Mouse (Mus musculus) cerebellum, postnatal 25 days (tissue): Measurements from ENCODE around the gene Veph1.

Experiments
- DNase-seq, 2 experiments: peaks; one replicate each; pipeline ENCODE4 v3.0.0; 2021; ENCODE audit warnings: mixed read lengths in 2 of 2

Veph1 gene

DNA sequence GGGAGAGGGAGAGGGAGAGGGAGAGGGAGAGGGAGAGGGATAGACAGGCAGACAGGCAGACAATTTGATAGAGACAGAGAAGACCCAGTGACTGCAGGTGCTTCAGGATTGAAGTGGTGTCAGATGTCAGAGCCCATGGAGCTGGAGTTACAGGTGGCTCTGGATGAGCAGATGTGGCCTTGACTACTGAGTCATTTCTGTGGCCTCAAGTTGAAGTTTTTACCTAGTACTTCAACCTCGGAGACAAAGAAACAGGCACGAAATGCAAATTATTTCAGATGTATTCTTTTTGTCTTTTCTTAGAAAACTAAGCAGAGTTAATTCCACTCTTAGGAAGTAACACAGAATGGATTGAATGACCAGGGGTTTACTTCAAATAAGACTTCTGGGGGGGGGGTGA is 195.6 kb downstream of the Veph1 start:
- no peak for DNase-seq

DNA sequence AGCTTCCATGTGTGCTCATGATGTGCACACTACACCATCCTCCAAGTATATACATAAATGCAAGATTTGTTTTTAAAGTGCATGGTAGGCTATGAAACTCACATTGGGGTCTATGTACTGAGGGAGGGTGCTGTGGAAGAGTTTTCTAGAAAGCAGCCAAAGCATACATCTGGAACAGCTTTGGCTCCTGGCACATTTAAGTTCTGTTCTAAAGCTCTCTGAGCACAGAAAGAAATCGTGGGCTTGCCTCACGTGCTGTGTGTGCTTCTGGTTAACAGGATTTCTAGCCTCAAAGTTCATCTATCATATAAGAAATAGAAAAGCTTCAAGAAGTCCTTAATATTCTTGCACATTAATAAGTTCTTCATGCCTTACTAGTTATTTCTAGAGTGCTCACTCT is 204.9 kb downstream of the Veph1 start:
- DNase-seq: no peak

DNA sequence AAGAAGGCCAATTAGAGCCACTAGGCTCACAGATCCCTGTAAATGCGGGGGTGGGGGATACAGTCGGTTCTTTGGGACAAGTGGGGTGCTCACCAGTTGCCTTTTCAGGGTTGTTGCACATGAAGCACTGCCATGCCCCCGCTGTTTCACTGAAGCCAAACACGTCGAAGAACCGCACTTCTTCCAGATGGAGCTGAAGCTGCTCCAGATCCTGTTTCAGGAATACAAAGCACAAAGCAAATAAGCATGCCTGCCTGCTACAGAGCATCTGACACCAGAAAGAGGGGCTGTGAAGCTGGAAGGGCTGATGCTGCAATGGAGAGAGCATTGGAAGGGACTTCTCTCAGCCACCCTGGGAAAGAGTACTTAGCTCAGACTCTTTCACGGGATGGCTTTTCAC is 209.0 kb downstream of the Veph1 start:
- no peak for DNase-seq

DNA sequence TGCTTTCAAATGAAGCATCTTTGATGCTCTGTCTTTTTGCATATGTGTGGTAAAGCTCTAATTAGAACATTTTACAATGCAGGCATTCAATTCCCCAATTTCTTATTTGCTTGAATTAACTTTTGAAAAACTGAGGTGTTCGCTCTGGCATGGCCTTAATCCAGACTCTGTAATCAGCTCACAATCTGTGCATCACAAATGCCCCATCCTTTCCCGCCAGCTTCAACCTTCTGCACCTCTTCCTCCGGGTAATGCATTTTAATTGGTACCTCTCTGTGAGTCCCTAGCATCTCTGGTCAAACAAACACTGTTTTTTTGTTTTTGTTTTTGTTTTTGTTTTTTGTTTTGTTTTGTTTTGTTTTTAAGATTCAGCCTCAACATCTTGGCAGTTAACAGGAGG is 212.8 kb downstream of the Veph1 start:
- no peak for DNase-seq

DNA sequence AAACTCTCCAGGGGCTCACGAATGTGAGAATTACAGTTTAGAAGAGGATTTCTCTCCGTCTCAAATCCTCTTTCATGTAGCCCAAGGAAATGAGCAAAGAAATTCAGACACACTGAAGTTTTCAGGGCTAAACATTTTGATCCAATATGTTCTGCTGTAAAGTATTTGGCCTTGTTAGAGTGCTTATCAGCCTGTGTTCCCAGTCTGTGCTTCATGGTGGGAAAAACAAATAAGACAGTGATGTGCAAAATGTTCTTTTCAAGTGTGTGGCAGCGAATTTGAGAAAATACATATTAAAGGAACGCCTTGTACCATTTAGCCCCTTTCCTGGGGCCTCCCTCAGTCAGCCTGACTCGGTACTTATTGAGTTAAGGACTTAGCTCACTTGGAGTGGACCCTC is 213.2 kb downstream of the Veph1 start:
- DNase-seq: no peak

DNA sequence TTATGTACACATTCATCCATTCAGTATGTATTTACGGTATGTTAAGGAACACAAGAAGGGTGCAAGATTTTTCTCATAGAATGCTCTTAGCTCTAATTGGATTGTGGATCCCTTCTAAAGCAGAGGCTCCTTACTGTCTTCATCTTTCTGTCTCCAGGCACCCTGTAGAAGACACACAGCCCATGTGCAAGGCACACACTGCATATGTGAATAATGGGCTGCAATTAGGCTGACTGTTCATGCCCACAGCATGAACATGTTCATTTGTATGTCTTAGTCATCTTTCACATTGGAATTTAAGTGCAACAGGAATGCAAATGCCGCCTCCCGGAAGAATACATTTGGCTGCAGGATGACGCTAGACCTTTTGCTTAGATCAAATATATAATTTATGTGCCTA is 213.7 kb downstream of the Veph1 start:
- no peak for DNase-seq

DNA sequence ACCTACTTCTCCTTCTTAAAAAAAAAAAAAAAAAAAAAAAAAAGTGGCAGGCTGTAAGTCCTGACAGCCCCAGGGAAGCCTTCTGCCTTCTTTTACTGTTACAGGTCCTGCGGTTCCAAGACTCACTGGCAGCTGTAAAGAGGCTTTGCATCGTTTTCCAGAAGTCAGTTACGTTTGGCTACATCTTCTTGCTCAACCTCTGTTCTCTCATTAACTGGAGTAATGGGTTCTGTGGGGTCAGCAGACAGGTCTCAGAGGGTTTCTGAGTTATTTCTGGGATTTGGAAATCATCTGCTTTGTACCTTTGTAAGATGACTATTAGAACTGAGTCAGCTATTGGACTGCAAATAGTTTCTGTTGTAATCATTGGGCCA is 215.3 kb downstream of the Veph1 start:
- no peak for DNase-seq

DNA sequence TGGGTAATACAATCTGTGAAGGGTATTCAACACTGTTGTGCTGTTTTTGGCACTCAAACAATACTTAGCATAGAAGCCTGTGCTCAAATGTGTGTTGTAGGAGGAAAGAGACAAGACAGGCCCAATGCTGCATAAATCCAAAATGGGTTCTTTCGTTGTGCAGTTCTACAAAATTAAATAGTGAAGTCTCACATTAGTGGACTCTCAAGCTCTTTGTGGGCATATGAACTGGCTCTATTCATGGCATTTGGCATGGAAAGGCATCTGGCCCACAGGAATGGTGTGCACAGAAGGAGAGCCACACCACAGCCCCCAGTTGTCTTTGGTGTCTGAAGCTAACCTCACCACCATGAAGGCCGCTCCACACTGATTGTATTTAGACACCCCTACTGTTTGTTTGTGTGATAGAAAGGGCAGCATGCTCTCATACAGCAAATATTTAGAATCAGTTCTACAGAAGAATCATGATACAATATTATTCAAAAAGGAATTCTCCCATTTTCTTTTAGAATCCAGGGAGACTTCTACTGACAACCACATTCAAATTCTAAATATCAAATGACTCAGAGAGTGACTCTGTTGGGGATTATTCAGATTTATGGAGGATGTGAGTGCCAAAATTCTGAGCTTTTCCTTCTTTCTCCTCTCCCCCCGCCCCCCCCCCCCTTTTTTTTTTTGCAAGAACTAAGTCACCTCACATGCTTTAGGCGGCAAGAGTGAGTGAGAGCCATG is 215.8 kb downstream of the Veph1 start:
- DNase-seq: no peak

DNA sequence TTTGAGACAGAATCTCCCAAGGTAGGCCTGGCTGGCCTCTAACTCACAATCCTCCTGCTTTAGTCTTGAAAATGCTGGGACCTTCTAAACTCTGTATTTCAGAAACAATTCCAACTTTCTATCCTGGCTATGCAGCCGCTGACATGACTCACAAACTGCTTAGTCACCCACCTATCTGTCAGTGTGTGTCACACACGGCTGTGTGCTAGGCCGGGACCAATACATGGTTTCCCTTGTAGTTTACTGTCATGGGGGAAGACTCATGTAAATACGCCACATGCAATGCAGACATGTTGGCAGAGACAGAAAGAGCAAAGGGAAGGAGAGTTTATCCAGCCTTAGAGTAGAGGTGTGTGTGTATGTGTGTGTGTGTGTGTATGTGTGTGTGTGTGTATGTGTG is 216.8 kb downstream of the Veph1 start:
- DNase-seq: no peak

DNA sequence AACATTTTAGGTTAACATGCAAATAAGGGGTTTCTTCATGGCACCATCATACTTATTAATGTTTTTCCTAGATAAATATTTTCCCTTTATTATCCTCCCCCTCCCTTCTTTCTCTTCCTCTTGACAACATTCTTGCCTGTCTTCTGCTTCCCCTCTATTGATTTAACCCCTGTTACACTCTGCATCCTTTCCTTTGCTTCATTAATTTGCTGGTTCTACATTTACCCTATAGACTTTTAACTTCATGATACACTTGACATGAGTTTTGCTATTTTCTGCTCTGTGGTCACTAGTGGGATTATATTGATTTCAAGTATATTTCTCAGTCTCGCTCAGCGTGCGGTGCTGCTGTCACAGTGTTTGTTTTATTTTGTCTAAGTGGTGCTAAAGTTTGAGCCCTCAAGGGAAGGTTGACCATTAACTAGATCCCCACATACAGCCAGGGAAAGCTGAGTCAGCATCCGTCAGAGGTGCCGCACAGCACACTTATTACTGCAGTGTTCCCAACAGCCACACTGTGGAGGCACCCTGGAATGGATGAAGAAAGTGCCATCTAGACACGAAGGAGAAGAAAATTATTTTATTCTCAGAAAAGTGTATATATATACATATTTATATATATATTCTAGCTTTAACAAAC is 217.6 kb downstream of the Veph1 start:
- no peak for DNase-seq

DNA sequence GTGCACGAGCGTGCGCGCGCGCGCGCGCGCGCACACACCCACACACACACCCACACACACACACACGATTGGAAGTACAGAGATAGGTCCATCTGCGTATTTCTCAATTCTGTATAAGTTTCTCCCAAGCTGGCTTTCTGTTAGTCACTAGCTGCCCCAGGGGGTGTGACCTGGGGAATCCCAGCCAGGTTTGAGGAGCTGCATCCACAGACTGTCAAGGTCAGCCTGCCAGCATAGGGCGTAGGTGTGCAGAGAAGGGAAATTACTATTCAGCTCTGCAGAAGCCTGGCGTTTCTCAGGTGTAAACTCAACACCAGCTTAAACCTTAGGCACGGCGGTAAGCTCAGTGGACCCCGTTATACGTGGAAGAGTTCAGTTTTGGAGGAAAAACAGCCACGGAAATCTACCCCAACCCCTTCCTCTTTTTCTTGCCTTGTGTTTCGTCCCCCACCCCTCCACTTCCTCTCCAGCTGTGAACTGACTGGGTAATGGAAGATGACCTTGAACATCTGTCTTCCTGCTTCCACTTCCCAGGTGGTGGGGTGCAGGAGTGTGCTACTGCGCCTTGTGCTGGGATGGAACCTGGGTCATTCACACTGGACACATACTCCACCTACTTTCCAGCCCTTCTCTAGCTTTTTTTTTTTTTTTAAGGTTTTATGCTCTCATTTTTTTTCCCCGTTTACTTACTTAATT is 218.5 kb downstream of the Veph1 start:
- peak; percentile 26 to 66 for DNase-seq

DNA sequence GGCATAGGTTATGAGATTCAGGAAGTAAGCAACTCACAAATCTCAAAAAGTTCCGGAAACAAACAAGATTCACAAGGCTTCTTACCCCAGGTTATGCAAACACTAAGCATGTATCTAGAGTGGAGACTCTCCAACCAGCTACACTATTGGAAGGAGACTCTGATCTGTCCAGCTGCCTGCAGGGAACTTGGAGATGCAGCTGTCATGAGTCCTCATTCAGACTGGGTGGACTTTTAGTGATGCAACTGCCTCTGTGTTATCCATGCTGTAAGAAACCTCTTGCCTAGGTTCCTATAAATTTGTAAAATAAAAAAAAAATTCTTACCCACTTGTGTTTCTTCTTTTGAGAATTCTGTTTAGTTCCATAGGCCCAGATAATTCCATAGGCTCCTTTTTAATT is 226.4 kb downstream of the Veph1 start:
- DNase-seq: no peak

DNA sequence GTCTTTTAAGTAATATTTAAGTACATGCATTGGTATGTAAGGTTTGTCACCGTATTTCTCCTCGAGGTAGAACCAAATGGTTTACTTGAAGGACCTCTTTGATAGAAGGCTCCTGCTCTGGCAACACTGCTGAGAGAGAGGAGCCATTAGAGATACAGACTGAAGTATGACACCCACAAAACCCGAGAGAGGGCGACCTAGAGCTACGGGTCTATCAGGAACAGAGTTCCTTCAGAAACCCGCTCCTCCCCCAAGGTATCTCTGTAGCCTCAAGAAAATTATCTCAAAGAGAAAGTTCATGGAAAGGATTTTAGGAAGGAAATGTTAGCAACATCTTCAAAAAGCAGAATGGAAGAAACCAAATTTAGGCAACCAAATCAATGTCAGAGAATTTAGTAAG is 232.8 kb downstream of the Veph1 start:
- no peak for DNase-seq

DNA sequence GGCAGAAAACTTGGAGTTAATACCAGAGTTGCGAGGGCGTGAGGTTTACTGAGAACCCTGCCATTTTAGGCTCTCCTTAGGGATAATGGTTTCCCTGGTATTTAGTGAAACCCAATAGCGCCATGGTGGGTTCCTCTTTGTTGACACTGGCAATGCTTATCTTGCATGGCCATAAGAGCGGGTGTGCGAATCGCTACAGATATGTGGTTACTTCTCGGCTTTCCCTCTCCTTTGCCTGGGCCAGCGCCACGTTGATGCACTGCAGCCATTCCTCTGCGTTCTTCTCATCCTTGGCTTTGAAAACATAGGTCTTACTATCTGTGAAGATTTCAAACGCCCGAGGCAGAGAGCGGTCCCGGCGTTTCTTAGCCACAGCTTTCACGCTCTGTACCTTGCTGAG is 239.7 kb downstream of the Veph1 start:
- no peak for DNase-seq

DNA sequence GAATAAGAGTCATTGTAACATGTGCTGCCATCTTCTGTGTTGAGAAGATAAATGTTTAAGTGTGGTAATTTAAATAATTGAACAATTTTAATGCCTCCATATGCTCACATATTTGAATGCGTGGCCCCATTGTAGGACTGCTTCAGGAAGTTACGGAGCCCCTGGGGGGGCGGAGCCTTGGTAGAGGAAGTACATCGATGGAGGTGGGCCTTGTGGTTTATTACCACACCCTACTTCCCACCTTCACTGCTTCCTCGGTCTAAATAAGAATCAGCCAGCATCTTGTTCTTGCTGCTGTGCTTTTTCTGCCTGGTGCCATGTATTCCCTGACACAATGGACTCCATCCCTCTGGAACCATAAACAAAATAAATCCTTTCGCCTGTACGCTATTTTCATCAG is 241.0 kb downstream of the Veph1 start:
- DNase-seq: no peak

DNA sequence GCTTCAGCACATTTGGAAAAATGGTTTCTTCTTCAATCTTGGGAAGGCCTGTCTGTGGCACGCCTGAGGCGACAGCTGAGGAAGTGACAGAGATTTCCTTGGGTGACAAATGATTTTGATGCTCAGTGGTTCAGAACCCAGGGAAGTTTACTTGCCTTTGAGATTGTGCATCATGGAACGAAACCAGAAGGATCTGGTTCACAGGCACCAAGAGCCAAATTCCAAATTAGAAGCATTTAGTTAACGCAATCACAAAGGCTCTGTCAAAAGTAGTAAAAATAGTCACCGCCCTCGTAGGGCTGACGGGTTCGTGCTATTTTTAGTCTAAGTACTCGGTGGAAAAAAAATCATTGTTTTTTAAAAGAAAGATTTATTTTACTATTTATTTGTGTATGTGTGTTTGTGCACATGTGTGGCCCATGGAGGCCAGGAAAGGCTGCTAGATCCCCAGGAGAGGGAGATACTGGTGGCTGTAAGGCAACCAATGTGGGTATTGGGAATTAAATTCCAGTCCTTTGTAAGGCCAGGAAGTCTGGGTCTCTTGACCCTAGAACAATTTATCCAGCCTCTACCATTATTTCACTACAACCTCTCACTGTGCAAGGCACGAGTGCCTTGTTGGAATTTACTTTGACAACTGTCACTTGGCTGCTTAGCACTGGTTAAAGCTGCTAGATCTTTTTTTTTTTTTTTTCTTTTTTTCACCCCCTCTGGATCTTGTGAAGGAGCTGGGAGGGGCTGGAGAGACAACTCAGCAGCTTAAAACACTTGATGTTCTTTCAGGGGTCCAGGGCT is 246.3 kb downstream of the Veph1 start:
- DNase-seq: no peak

DNA sequence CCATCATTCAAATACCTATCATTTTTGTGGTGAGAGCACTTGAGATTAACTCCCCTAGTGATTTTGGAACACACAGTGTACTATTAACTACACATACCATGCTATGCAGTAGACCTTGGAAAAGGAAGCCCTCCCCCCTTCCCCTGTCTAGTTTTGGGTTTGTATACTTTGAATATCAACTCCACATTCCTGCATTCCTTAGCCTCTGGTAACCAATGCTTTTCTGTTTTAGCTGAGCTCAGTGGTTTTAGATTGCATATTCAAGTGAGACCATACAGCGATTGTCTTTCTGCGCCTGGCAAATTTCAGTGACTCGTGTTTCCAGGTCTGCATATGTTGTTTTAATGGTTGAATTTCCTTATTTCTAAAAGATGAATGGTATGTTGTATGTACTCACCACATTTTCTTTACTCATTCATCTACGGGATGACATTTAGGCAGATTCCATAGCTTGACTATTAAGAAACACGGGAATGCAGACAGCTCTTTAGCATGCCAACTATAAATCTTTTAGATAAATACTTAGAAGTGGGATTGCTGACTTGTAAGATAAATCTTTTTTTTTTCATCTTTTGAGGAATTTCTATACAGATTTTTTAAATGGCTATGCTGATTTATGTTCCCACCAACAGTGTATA is 255.7 kb downstream of the Veph1 start:
- DNase-seq: no peak

DNA sequence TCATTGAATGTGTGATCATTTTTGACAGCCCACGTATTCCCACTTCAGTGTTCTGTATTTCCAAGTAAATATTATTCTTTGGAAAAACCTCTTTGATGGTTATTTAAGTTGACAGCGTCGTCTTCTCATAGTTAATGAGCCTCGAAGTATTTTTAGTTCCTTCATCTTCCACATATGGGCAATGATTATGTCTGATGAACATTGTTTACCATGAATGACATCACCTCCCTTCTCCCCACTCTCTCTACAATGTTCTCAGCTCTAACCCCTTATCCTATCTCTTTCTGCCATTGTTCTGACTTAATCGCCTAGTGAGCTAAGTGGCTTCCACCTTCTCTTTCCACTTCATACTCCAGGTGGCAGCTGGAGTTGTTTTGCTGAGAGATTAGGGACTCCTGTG is 261.4 kb downstream of the Veph1 start:
- no peak for DNase-seq

DNA sequence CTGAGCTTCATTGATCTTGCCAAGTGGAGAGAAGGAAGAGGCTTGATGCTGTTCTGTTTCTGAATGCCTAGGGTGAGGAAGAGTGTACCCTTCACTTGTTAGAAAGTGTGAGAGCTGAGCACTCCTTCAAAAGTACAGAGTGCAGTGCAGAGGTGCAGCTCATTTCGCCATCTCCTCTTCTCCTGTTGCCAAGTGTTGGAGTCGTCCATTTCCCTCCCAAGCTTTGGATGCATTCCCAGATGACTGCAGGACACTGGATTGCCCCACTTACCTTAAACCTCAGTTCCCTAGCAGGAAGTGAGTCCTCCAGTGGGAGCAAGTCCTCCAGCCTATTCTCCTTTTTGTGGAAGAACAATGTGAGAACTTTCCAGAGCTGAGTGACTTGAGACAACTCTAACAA is 263.3 kb downstream of the Veph1 start:
- peak in 1 of 2 experiments; percentile 3 for DNase-seq

DNA sequence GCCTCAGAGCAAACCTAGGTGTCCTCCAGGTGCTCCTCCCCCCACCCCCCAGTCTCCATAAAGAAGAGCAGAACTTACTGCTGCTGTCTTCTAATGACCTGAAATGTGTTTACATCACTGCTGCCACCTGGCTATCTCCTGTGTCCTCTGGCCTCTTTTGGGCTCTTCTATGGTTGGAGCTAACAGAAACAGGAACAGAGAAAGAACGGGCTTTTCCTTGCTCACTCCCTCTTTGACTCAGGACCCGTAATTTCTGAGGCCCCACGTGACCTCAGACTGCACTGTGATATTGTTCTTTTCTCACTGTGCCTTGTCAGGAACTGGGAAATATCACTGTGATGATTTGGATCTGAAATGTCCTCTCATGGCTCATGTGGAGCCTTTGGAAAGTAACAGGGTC is 271.2 kb downstream of the Veph1 start:
- no peak for DNase-seq

DNA sequence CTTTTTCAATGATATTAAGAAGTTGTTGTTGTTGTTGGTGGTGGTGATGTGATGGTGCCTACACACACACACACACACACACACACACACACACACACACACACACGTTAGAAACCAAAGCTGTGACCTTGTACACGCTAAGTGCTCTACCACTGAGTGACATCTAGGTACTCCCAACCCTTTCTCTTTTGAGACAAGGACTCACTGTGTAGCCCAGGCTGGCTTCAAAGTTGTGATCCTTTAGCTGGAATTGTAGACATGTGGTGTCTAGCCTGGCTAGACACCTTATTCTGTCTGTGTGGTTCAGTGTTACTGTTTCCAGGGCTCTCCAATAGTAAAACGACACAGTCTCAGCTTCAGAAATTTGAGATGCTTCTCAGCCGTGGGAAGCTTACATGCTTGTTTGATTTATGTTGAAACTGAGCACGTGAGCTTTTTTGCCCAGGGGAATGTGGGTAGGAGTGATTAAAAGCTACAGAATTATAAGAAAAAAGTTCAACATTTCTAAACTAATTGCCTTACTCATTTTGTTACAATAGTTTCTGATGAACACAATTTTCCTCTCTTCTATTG is 272.3 kb downstream of the Veph1 start:
- no peak for DNase-seq

DNA sequence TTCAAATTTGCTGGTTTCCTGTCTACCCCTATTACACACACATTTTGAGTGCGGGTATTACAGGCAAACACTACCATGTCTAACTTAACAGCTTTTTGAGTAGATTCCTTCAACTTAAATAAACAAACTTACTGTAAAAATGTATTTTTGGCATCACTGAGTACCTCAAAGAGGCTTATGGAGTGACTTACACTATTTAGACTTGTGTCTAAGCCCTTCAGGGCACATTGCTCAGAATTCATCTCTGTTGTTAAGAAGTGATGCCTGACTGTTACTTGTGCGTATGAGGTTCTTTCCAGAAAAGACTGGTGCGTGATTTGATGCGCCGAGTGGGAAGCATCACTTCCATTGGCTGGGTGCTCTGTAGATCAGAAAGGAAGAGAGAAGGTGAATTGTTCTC is 277.5 kb downstream of the Veph1 start:
- DNase-seq: no peak
